In genomic region chr17:50908568-50909335, GRCm38 (mm10) we compare ENCODE assay signal across 13 mouse cellular contexts.
DNase-seq lines count a peak whose midpoint lies in the region; ATAC-seq and TF ChIP-seq lines count a peak whose summit lies in the region.
"Had no signal": no experiment of that assay in that cellular context is flagged by ENCODE, and none has a peak within 500 bp of the region (broad histone marks: within the 10 kb centered on the region; RNA-seq: fewer than 3 reads in every experiment).

No protein-coding gene starts in this region.

- no peak for TF ChIP-seq POLR2A in limb, embryonic 14.5 days (IDR thresholded peaks at IDR 0.05; ENCODE audit: borderline replicate concordance, extremely low read depth, insufficient read depth, insufficient read length)

- no peak overlapping the region for H3K4me2 ChIP-seq in lung, postnatal 0 days (replicated peaks; ENCODE audit: low read depth, low read length)
- no peak overlapping the region for H3K4me2 ChIP-seq in forebrain, embryonic 16.5 days (ENCODE audit: low read length)
- H3K4me2 ChIP-seq in limb, embryonic 14.5 days (replicated peaks; ENCODE audit: low read depth, low read length, severe bottlenecking): no peak overlapping the region
- peak overlapping the region; percentile 20 for H3K4me2 ChIP-seq in neural tube, embryonic 13.5 days
- no peak overlapping the region for H3K4me2 ChIP-seq in intestine, embryonic 15.5 days (replicated peaks)

- no peak for TF ChIP-seq CTCF in lung, postnatal 0 days (IDR thresholded peaks at IDR 0.05)

- no peaks in the 10 kb centered on the region for H3K27me3 ChIP-seq in lung, postnatal 0 days (replicated peaks; ENCODE audit: insufficient read depth, low read length)
- no peaks in the 10 kb centered on the region for H3K27me3 ChIP-seq in forebrain, embryonic 16.5 days (replicated peaks; ENCODE audit: control insufficient read depth, insufficient read depth, low read length)
- no peaks in the 10 kb centered on the region for H3K27me3 ChIP-seq in limb, embryonic 14.5 days (ENCODE audit: control insufficient read depth, insufficient read depth, low read length)
- no peaks in the 10 kb centered on the region for H3K27me3 ChIP-seq in neural tube, embryonic 13.5 days
- H3K27me3 ChIP-seq in intestine, embryonic 15.5 days (replicated peaks): no peaks in the 10 kb centered on the region

- H3K36me3 ChIP-seq in lung, postnatal 0 days (ENCODE audit: insufficient read depth, low read length): no peaks in the 10 kb centered on the region
- no peaks in the 10 kb centered on the region for H3K36me3 ChIP-seq in forebrain, embryonic 16.5 days (ENCODE audit: control insufficient read depth, insufficient read depth)
- H3K36me3 ChIP-seq in limb, embryonic 14.5 days (ENCODE audit: control insufficient read depth, insufficient read depth, low read length): no peaks in the 10 kb centered on the region
- H3K36me3 ChIP-seq in neural tube, embryonic 13.5 days: no peaks in the 10 kb centered on the region
- no peaks in the 10 kb centered on the region for H3K36me3 ChIP-seq in intestine, embryonic 15.5 days

- ATAC-seq in lung, postnatal 0 days: peak; percentile 79
- ATAC-seq in forebrain, embryonic 16.5 days: peak; percentile 67; the same call in 1 of the 2 replicates
- peak; percentile 77 for ATAC-seq in limb, embryonic 14.5 days (ENCODE audit: low FRiP score, low read depth)
- ATAC-seq in neural tube, embryonic 13.5 days (ENCODE audit: low read depth): peak; percentile 83
- no peak for ATAC-seq in CD4-positive, CD25-positive, alpha-beta regulatory T cell, adult 4 months
- ATAC-seq in intestine, embryonic 15.5 days: no peak
- ATAC-seq: liver, postnatal 0 days had no signal

- no peak overlapping the region for H3K27ac ChIP-seq in lung, postnatal 0 days (ENCODE audit: low read length)
- H3K27ac ChIP-seq in forebrain, embryonic 16.5 days (ENCODE audit: low read length): no peak overlapping the region
- no peak overlapping the region for H3K27ac ChIP-seq in limb, embryonic 14.5 days (replicated peaks; ENCODE audit: low read depth, low read length)
- H3K27ac ChIP-seq in neural tube, embryonic 13.5 days (replicated peaks): peak overlapping the region; percentile 59
- H3K27ac ChIP-seq in intestine, embryonic 15.5 days: no peak overlapping the region
- H3K27ac ChIP-seq: heart, adult 2 months had no signal

- H3K4me3 ChIP-seq in lung, postnatal 0 days (ENCODE audit: low read depth, low read length): no peak overlapping the region
- no peak overlapping the region for H3K4me3 ChIP-seq in forebrain, embryonic 16.5 days (replicated peaks; ENCODE audit: low read length)
- no peak overlapping the region for H3K4me3 ChIP-seq in limb, embryonic 14.5 days (replicated peaks; ENCODE audit: low read length)
- no peak overlapping the region for H3K4me3 ChIP-seq in neural tube, embryonic 13.5 days
- no peak overlapping the region for H3K4me3 ChIP-seq in intestine, embryonic 15.5 days (replicated peaks)
- H3K4me3 ChIP-seq: erythroblast, embryonic 14.5 days; heart, adult 2 months had no signal

- 61% methylated on average over 6 of the region's 6 CpGs for WGBS in lung, postnatal 0 days
- 55% methylated on average over 6 of the region's 6 CpGs for WGBS in forebrain, embryonic 16.5 days
- 53% methylated on average over 6 of the region's 6 CpGs for WGBS in limb, embryonic 14.5 days
- WGBS in neural tube, embryonic 13.5 days: 45% methylated on average over 6 of the region's 6 CpGs
- WGBS in intestine, embryonic 15.5 days: 72% methylated on average over 6 of the region's 6 CpGs

- H3K9me3 ChIP-seq in lung, postnatal 0 days (ENCODE audit: low read length): no peaks in the 10 kb centered on the region
- H3K9me3 ChIP-seq in forebrain, embryonic 16.5 days (ENCODE audit: control insufficient read depth, low read length): no peaks in the 10 kb centered on the region
- H3K9me3 ChIP-seq in limb, embryonic 14.5 days (ENCODE audit: control insufficient read depth, low read length): no peaks in the 10 kb centered on the region
- no peaks in the 10 kb centered on the region for H3K9me3 ChIP-seq in neural tube, embryonic 13.5 days
- no peaks in the 10 kb centered on the region for H3K9me3 ChIP-seq in intestine, embryonic 15.5 days

- H3K9ac ChIP-seq in lung, postnatal 0 days (replicated peaks; ENCODE audit: low read depth): no peak overlapping the region
- H3K9ac ChIP-seq in forebrain, embryonic 16.5 days (replicated peaks; ENCODE audit: low read depth, low read length): no peak overlapping the region
- H3K9ac ChIP-seq in limb, embryonic 14.5 days (ENCODE audit: low read depth, low read length, severe bottlenecking): no peak overlapping the region
- H3K9ac ChIP-seq in neural tube, embryonic 13.5 days: no peak overlapping the region
- H3K9ac ChIP-seq in intestine, embryonic 15.5 days: no peak overlapping the region
- H3K9ac ChIP-seq: liver, postnatal 0 days had no signal

- DNase-seq in lung, postnatal 0 days (ENCODE audit: low spot score): peak; percentile 63
- DNase-seq in lung, postnatal 10 days: no peak
- peak; percentile 36 for DNase-seq in limb, embryonic 14.5 days (ENCODE audit: low spot score)
- DNase-seq in kidney, postnatal 4 days: no peak
- DNase-seq: cerebellum, postnatal 14 days; heart, adult 2 months; kidney, adult 8-10 months; liver, postnatal 0 days had no signal

- no peaks in the 10 kb centered on the region for H3K4me1 ChIP-seq in lung, postnatal 0 days (ENCODE audit: insufficient read depth, low read depth, low read length)
- no peaks in the 10 kb centered on the region for H3K4me1 ChIP-seq in forebrain, embryonic 16.5 days (replicated peaks; ENCODE audit: control insufficient read depth, insufficient read depth, low read length)
- no peaks in the 10 kb centered on the region for H3K4me1 ChIP-seq in limb, embryonic 14.5 days (ENCODE audit: control insufficient read depth, insufficient read depth, low read length)
- peaks cover 30% of the 10 kb centered on the region for H3K4me1 ChIP-seq in neural tube, embryonic 13.5 days (replicated peaks)
- no peaks in the 10 kb centered on the region for H3K4me1 ChIP-seq in intestine, embryonic 15.5 days (replicated peaks)

- no peak for TF ChIP-seq EP300 in lung, postnatal 0 days (IDR thresholded peaks at IDR 0.05)

Comparison
In these comparisons a context has a peak if more than half of its experiments do, and no peak if none do; other contexts are left out.
1. DNase-seq: peak in lung, postnatal 0 days (single experiment) and limb, embryonic 14.5 days (single experiment); none in lung, postnatal 10 days (single experiment) and kidney, postnatal 4 days (0 of 2).
2. ATAC-seq: peak in lung, postnatal 0 days (single experiment), forebrain, embryonic 16.5 days (single experiment), limb, embryonic 14.5 days (single experiment) and neural tube, embryonic 13.5 days (single experiment); none in CD4-positive, CD25-positive, alpha-beta regulatory T cell, adult 4 months (single experiment) and intestine, embryonic 15.5 days (single experiment).